In the genomic region with DNA sequence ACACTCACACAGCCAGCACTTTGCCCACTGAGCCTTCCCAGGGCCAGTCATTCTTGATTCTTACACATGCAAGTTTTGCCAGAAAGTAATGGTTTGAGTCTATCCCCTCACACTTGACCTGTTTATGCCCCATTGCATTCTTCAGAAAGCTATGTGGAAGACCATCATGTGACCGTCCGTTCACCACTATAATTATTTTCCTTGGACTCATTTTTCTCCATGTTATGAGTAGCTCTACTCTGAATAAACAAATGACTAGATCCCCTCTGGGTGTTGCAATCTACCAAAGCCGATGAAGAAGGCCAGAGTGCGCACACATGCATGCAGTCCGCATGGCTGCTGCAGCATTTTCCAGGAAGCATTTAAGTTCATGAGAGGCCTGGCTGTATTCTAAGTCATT, we compare ENCODE assay signal across 16 mouse cellular contexts. TPM values are rescaled to one million over a fixed set of nuclear protein-coding genes. Genes with fewer than 3 reads are reported as not detected.
"Had no signal": no experiment of that assay in that cellular context is flagged by ENCODE, and none has a peak within 500 bp of the region (broad histone marks: within the 10 kb centered on the region; RNA-seq: fewer than 3 reads in every experiment).

No protein-coding gene starts in this region.

- H3K27ac ChIP-seq: kidney, embryonic 15.5 days; left cerebral cortex, adult 2 months; limb, embryonic 15.5 days; liver, embryonic 14.5 days; midbrain, embryonic 10.5 days; neural tube, embryonic 15.5 days; stomach, postnatal 0 days had no signal

- H3K9ac ChIP-seq: kidney, embryonic 15.5 days; limb, embryonic 15.5 days; liver, embryonic 14.5 days; neural tube, embryonic 15.5 days had no signal

- H3K9me3 ChIP-seq: kidney, embryonic 15.5 days; limb, embryonic 15.5 days; midbrain, embryonic 10.5 days; neural tube, embryonic 15.5 days had no signal

- DNase-seq: kidney, adult 2 months; kidney, postnatal 25 days; lung, adult 18-20 months; lung, postnatal 4 days; midbrain, embryonic 14.5 days; thymus, postnatal 4 days had no signal

- ATAC-seq: intestine, embryonic 16.5 days had no signal

- H3K4me2 ChIP-seq: kidney, embryonic 15.5 days; limb, embryonic 15.5 days; neural tube, embryonic 15.5 days had no signal

- H3K27me3 ChIP-seq: kidney, embryonic 15.5 days; limb, embryonic 15.5 days; neural tube, embryonic 15.5 days had no signal

- H3K4me3 ChIP-seq: kidney, embryonic 15.5 days; left cerebral cortex, adult 2 months; limb, embryonic 15.5 days; midbrain, embryonic 10.5 days; myocyte; neural tube, embryonic 15.5 days had no signal

- H3K4me1 ChIP-seq: kidney, embryonic 15.5 days; limb, embryonic 15.5 days; midbrain, embryonic 10.5 days; neural tube, embryonic 15.5 days had no signal

RNA-seq across cellular contexts. Expression of a gene that starts 41.8 kb away (rescaled TPM):
- total RNA-seq: megakaryocyte, adult 5-6 weeks had no signal
